Mouse (Mus musculus) kidney, adult 11 months (tissue): ENCODE results near the gene Rptor.

ENCODE experiments used
- DNase-seq: peaks from one replicate; pipeline ENCODE4 v3.0.0; 2022

Rptor gene

DNA sequence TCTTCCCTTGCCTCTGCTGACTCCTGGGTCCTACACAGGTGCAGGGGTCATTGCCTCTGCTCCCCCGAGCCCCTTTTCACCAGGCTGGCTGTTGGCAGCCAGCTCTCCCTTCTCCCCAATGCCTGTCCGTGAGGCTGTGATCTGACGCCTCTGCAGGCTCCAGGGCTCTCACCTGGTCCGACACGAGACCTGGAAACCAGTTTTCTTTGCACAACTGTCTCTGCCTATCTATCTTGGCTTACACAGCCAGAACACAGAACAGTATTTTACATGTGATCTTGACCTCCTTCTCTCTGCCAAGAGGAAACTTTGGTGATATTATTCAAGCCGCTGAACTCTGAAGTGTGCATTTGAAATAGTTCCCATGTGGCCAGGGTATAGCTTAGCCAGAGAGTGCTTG lies 151.8 kb downstream of the Rptor start:
- DNase-seq: no peak

GRCm38 (mm10) chr11:119758214-119758613 lies 155.5 kb downstream of the Rptor start:
- DNase-seq: no peak

DNA sequence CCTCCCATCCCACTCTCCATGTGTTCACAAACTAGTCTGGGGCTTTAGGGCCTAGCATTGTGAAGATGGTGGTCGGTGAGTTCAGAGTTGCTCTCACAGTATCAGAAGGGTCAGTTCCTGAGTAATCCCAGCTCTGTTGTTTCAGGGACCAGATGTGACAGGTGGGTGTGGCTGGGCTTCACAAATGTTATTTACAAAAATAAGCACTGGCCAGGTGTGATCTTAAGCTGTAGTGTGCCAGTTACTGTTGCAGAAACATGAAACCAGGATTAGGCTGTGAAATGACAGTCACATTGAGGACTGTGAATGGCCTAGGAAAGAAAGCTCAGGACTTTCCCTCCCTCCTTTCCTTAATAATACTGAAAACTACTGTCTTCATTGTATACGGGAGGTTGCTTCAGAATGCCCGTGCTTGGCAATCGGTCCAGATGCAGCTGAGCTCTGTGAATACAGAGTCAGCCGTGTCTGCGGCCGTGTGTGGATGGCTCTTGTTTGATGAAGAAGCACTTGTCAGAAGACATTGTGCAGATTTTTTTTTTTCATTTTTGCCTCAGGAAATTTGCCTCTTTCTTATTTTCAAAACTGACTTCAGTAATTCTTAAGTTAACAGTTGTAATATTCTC lies 156.1 kb downstream of the Rptor start:
- no peak for DNase-seq

DNA sequence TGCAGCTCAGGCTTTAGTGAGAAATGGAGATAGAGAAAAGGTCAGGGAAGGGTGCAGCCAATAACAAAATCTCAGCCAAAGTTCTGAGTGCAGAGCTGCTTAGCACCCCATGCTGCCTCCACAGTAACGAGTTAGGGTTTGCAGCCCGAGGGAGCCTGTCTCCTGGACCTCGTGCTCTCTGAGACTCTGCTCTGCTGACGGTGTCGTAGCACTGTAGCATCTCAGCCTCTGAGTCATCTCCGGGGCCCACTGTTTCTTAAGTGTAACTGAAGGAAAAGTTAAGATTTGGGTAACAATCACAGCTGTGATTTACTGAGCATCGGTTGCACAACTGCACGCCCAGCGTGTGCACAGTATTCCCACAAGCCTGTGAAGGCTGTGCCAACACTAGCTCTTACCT lies 160.2 kb downstream of the Rptor start:
- no peak for DNase-seq

GRCm38 (mm10) chr11:119766023-119766422 lies 163.3 kb downstream of the Rptor start:
- no peak for DNase-seq

DNA sequence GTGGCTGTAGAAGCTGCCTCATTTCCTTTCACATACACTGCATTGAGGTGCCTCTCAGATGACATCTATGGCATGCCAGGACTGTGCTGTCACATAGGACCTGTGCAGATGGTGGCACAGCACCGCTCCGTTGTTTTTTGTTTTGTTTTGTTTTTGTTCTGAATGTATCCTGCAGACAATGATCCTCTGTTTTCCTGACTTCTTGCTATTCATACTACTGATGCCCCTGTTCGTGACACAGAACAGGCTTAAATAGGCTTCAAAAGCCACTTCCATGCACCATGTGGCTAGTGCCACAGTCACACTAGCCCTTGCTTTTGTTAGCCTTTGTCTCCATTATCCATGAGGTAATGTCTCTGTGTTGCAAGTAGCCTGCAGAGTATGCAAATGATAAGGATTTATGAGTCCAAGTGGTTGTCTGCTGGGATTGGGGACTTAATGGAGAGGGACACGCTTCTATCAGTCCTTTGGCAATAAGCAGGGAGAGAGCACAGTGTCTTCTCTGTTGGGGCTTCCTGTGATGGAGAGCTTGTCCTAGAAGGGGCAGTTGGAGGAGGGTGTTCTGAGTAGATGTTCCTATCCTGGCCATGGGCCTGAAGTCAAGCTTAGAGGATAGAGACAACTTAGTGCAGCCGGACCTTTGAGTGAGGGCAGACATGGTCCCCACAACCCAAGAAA lies 164.2 kb downstream of the Rptor start:
- no peak for DNase-seq

DNA sequence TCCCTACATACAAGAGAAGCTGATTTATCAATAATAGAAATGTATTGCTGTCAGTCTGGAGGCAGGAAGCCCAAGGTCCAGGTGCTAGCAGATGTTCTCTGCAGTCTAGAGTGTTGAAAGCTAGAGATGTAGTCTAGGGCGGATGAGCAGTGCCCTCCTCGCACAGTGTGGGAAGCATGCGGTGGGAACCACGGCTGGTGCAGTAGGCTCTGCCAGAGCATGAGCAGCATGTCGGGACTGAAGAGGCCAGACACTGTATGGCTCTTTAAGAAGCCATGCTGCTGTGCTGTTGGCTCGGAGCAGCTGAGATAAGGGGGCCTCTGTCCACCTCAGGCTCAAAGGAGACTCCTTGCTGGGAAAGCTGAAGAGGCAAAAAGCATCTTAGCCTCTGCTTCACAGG lies 164.8 kb downstream of the Rptor start:
- DNase-seq: no peak

DNA sequence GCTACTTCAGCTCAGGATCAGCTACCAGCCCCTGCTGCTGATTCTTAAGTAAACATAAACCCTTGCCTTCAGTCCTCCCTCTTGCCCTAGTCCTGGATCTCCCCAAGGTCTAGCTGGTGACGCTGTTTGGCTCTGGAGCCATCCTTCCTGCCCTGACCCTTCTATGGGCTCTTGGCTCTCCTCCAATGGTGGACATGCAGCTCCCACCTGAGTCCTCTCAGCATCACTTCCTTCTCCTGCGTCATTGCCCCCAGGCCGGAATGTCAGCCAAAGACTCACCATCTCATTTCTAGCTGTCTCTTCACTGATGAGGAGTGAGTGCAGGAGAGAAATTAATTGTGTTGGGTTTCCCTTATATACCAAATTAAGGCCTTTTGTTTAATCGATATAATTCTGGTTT lies 165.8 kb downstream of the Rptor start:
- DNase-seq: no peak

DNA sequence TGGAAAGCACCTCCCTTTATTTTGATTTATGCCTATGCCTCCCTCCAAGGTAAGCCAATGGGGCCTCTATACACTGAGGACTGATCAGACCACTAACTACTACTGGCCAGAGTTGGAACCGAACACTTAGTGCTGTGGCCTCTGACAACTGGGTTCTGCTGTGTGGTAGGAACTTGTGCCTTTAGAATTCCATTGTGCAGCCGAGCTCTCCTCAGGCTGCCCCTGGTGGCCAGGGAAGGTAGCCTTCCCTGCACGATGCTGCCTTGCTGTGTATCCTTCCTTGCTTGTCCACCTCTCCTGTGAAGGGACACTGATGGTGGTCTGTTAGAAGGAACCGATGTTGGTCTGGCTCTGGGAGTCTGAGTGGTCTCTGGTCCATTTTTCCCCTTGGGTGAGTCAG lies 167.0 kb downstream of the Rptor start:
- no peak for DNase-seq

DNA sequence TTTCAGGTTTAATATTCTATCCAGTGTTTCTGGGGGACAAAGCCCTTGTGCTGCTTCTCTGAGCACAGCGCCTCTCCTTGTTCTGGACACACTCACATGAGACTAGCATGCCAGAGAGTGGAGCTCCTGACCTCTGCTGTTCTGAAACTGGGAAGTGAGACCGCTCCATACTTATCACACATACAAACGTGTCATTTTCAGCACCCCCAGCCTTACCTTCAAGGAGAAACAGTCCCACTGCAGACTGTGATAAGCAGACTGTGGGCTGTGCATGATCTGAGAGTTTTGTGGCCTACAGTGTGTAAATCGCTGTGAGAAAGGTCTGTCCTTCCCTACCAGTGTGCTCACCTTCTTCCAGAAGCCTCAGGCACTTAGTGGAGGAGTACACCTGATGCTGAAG lies 168.3 kb downstream of the Rptor start:
- DNase-seq: no peak

DNA sequence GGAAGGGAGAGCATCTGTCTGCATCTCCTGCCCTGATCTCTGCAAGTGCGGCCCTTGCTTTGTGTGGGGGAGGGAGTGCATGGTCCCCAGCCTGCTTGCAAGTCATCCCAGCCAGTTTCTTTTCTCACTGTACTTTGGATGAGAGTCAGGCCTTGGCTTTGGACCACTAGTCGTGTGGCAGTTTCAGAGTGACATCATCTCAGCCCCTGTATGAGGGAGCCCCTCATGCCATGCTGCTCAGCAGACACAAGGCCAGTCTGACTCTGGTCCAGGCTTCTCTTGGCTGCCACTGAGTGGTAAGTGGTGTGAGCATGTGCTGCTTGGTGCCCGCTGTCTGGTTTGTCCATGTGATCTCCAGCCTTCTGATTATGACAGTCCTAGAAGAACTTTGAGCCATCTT lies 170.2 kb downstream of the Rptor start:
- no peak for DNase-seq

DNA sequence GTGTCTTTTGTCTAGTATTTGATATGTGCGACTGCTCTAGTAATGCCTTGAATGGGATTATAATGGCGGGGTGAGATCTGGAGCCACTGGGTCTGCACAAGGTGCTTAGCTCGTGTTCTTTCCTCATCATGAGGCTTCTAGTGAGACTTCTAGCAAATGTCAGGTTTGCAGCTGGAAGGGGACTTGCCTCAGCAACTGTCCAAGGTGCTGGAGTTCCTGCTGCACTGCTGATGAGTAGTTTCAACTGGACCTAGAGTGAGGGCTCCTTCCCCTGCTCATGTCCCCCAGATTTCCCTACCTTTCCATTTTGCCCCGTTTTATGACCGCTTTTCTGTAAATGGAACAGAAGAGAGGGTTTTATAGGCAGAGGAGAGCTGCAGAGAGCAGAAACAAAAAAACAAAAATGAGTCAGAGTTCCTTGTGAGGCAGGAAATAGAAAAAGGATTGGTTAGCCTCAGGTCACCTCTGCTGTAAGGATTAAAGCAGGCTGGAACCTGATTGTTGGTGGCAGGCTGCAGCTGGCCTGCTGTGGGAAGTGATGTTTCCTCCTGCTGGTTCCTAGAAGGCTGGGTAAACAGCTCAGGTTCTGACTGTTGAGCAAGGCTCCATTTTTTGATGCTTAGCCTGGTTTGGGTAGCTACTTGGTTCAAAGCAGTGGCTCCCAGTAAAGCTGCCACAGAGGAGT lies 172.5 kb downstream of the Rptor start:
- no peak for DNase-seq

DNA sequence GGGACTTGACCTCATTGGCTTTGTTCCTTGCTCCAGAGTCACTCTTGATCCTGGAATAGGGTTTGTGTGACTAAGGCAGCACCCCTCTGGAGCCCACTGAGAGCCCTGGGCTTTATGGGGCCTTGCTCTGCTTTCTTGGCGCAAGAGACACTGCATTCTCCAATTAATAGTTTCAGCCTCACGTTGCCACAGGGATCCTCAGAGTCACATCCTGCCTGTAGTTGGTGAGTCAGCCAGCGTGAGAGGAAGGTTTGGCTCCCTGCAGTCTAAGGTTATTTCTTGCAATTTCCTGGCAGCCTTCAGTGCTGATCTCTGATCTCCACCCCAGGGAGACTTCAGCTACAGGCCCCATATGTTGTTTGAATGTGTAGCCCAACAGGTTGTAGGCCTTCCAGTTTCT lies 174.5 kb downstream of the Rptor start:
- DNase-seq: no peak

DNA sequence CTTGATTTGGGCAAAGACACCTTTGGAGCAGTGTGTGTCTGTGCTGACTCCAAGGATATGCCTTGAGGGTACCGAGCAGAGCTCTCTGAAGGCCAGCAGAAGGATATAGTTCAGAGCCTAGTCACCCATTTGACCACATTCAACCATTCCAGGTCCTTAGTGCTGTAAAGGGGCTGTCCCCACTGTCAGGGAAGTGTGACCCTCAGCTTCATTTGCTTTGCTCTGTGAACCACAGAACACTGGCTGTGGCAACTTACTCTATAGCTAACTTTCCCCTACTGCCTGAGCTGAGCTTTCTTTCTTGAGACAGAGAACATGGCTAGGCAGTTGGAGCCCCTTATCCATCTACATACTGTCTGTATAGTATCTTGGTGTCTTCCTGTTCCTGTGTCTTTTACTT lies 175.2 kb downstream of the Rptor start:
- no peak for DNase-seq

GRCm38 (mm10) chr11:119780290-119780689 lies 177.6 kb downstream of the Rptor start:
- DNase-seq: no peak

DNA sequence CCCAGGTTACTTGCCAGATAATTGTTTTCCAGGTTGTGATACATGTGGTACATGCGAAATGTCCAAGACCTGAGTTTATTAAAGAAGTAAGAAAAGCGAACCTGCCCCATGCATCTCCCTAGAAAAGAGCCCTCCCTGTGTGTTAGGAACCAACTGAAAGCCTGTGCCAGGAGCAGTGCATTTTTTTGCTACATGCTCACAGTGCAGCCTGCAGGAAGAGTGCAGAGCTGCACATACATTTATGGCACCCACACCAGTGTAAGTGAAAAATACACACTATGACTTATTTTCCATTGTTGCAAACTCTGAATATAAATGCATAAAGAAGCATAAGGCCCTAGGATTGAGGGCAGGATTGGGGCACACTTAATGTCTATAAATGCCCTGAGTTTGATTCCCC lies 178.5 kb downstream of the Rptor start:
- DNase-seq: no peak

GRCm38 (mm10) chr11:119781726-119782125 lies 179.0 kb downstream of the Rptor start:
- peak; percentile 30 for DNase-seq

DNA sequence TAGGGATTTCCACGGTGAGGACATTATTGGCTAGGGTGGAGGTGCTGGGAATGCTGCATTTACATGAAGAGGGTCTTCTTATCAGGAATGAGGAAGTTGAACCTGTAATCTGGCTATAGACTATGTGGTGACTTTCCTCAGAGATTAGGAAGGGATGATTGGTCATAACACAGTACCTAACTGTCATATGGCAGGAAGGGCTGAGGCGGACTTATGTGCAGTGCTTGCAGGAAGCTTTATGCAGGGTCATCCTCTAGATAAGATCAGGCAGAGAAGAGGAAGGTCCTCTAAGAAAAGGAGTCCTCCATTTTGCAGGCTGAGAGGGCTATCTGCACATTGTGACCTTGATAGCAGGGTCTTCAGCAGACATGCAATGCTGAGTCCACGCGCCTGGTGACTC lies 180.9 kb downstream of the Rptor start:
- DNase-seq: no peak

- DNase-seq: no peak
These were observed 182.1 kb downstream of the Rptor start for GRCm38 (mm10) chr11:119784672-119785341.

DNA sequence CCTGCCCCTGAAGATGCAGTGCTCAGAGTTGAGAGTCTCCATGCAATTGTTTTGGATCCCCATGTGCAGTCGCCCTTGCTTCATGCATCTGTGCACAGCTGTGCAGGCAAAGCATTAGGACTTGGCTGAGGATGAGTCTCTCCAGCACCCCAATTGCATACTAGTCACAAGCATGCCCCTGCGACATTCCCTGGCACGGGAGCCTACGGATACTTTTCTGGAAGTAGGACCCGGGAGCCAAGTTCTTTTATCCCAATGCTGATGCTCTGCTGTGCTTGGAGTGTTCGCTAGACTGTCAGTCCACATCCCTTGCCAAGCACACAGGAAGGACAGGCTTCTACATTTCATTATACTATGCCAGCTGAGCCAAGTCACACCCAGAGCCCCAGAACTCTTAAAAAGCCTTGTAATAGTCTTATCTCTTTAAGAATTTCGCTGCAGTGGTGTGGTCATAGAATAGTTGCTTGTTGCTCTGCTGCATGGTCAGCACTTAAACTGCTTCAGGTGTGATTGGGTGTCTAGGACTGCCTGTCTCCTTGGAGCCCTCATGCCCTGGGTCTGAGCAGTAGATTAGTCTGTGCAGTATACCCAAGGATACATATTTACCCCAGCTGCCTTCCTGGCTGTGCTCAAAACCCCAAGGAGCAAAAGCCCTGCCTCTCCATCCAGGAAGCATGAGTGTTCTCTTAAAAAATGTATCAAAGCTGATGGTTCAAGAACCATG lies 183.1 kb downstream of the Rptor start:
- DNase-seq: no peak

- no peak for DNase-seq
These were observed 183.7 kb downstream of the Rptor start for GRCm38 (mm10) chr11:119786385-119786880.

DNA sequence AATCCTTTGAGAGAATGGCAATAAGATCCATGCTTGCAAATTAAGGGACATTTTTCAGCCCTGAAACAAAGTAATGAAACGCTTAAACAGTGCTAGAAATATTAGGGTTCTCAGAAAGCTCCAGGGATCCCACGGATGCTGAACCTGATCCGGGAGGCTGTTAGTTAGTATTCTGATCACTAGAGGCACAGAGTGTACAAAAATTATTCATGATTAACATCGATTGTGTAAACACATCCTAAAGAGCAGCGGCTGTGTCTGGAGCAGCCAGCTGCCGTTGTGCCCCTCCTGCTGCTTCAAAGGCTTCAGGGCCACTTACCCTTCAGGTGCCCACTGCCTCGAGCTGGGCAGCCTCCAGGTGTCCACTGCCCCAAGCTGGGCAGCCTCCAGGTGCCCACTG lies 185.8 kb downstream of the Rptor start:
- no peak for DNase-seq
